Mouse (Mus musculus) right cerebral cortex, postnatal 36 days (tissue): Measurements from ENCODE around the gene 9130019O22Rik.

Experiments
- DNase-seq, 2 experiments: peaks; one replicate each; pipeline ENCODE4 v3.0.0; 2022; ENCODE audit warnings: low spot score in 2 of 2, mixed read lengths in 1 of 2

The 9130019O22Rik gene

GRCm38 (mm10) chr7:127341356-127341755 is 45.6 kb downstream of the 9130019O22Rik start:
- DNase-seq: no peak

- no peak for DNase-seq
Observed at GRCm38 (mm10) chr7:127337636-127338035, 49.3 kb downstream of the 9130019O22Rik start.

- no peak for DNase-seq
Observed at GRCm38 (mm10) chr7:127335604-127336003, 51.4 kb downstream of the 9130019O22Rik start.

GRCm38 (mm10) chr7:127333240-127333639 is 53.7 kb downstream of the 9130019O22Rik start:
- DNase-seq: no peak
